Mouse (Mus musculus): ENCODE results near the gene Slc25a47.

Gene Slc25a47

DNA sequence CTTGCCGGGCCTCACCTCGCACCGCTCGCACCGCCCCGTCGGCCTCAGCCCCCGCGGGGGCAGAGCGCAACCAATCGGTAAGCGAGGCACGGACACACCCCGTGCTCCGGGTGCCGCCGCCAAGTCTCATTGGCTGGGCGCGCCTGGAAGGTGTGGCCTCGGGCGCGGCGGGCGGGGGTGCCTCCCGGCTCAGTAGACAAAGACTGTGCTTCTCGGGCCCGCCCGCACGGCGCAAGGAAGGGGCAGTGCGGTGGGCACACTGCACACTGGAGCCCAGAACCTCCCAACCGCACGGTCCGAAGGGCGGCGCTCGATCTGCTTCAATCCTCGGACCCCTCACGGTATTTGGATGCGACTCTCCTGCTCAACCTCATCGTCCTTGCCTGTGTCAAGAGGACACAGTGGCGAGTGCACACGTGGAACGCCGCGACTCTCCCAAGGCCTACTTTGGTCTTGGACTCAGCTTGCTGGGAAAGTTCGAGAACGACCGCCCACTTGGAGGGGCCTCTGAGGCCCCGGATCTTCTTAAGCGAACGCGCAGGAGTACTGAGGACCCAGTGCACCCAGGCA lies at the start of gene Slc25a47, which contains the start of gene Slc25a29:
Gene Slc25a47 (plus strand): TSS at position 207 of the 570 bp plus-strand sequence.
Gene Slc25a29 (minus strand): TSS at position 44 of the 570 bp plus-strand sequence.
- peak; percentile 88 for DNase-seq (ENCODE audit: low read depth, low spot score)

DNA sequence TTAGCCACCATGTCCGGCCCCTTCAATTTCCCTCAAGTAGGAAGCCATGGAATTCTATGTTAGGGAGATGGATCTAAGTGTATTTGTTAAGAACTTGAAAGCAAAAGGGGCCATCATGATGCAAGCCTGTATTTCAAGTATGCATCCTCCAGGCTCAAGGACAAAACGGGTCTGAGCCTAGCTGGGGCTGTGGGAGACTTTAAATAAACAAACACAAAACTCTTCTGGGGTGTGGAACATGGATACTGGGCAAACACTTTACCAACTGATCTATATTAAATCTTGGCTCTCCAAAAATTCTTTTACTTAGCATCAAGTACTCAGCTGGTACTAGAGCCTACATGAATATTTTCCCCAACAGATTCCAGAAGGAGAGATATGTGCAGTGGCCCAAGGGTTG lies 48.5 kb upstream of the Slc25a47 start:
- no peak for DNase-seq (ENCODE audit: low read depth, low spot score)

DNA sequence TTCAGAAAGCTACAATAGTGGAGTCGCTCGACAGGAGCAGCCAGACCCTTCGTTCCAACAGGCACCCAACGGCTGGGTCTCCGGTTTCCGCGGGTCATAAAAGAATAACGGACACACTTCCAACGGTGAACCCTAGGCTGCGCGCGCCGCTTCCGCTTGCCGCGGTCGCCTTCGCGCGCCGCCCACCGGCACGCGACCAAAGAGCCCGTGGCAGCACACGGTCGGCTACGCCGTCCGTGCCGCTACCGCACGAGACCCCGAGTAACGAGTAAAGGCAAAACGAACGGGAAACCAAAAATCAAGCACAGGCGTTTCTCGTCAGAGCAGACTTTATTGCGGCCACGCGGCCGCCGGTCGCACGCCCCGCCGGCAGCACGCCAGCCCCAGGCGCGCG lies 43.7 kb upstream of the Slc25a47 start:
- DNase-seq (ENCODE audit: low read depth, low spot score): peak; percentile 86

DNA sequence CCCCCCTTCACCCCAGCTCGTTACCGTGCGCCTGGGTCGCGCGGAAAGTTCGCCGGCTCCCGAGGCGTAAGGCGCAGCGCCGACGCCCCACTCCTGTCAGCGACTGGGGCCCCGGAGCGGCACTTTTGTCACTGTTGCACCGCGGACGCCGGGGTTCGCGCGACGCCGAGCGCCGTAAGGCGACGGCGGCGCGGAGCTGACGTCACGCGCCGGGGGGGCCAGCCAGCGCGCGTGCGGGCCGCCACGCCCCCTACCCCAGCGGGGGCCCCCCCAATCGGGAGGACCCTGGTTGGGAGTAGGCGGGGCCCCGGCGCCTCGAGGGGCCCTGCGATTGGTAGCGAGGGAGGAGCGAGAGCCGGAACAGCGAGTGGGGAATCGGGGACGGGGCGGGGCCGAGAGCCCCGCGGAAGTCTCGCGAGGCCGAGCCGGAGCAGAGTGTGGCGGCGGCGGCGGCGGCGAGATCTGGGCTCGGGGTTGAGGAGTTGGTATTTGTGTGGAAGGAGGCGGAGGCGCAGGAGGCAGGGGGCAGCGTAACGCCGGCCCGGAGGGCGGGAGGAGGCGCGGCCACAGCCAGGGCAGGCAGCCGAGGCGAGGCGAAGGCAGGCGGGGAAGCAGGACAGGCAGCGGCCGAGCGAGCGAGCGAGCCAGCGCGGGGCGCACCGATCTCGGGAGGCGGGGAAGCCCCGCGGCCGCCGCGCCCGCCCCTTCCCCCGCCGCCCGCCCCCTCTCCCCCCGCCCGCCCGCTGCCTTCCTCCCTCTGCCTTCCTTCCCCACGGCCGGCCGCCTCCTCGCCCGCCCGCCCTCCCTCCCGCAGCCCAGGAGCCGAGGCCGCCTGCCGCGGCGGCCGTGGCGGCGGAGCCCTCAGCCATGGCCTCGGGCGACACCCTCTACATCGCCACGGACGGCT lies 43.0 kb upstream of the Slc25a47 start, which contains the start of gene Yy1:
Gene Yy1 (plus strand): TSS at position 428 of the 907 bp plus-strand sequence.
- DNase-seq (ENCODE audit: low read depth, low spot score): peak; percentile 95

DNA sequence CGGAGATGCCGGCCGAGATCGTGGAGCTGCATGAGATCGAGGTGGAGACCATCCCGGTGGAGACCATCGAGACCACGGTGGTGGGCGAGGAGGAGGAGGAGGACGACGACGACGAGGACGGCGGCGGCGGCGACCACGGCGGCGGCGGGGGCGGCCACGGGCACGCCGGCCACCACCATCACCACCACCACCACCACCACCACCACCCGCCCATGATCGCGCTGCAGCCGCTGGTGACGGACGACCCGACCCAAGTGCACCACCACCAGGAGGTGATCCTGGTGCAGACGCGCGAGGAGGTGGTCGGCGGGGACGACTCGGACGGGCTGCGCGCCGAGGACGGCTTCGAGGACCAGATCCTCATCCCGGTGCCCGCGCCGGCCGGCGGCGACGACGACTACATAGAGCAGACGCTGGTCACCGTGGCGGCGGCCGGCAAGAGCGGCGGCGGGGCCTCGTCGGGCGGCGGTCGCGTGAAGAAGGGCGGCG lies 42.3 kb upstream of the Slc25a47 start:
- no peak for DNase-seq (ENCODE audit: low read depth, low spot score)

DNA sequence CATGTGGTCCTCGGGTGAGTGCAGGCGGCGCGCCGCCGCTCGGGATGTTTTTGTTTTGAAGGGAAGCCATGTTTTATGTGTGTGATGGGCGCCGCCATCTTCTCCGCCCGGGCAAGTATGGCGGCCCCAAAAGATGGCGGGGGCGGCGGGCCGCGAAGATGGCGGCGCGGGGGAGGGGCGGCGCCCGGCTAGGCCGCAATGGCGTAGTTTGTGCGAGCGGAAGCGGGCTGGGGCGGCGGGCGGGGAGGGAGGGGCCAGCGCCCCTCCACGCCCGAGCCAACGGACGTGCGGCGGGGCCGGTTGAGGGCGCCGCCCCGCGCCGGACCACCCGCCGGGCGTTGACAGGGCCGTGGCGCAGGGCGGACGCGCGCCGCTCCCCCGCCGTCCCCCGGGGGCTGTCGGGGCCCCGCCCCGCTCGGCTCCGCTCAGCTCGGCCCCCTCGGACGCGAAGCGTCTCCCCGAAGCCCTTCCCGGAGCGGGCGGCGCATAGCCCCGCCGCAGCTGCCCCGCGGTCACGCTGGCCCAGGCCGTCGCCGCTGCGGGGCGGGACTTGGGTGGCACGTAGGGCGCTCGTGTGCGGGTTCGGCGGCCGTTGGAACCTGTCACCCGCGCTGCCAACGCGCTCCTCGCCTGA lies 41.7 kb upstream of the Slc25a47 start:
- DNase-seq (ENCODE audit: low read depth, low spot score): peak; percentile 68

DNA sequence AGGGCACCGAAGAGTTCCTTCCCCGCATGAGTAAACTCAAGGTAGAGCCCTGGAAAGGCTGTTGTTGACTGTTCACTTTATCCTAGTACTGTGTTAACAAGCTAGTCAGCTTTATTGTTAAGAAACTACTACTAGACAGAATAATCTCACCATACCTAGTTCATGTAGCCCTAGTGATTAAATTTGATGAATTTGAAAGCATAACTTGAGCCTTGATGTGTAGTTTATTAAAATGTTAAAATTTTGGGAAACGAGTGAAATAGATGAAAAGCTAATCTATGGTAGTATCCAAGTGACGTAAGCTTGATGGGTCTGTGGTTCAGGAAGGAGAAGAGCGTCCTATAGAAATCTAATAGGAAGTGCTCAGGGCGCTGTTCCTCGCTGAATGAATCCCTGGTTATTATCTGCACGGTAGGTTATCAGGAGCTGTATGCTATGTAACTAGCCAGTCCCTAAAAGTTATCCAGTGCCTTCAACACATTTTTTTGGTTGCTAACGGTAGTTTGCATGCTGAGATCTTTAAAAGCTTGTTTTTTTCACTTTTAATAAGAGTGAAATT lies 40.8 kb upstream of the Slc25a47 start:
- peak; percentile 63 for DNase-seq (ENCODE audit: low read depth, low spot score)

DNA sequence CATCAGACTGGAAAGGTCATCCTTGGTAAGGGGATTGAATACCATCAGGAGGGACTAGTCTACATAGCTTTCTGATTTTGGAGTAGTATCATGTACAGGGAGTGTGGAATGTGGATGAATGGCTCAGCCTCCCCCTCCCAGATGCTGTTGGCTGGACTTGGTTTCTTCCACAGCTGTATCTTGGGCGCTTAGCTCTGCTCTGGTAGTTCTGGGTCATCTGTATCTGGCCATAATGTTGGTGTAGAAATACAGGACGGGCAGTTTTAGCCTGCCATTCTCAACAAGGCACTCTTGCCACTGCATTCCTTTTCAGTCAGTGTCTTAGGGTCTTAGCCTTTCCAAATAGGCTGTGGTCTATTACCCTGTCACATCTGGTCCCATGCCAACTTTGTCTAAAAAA lies 34.2 kb upstream of the Slc25a47 start:
- DNase-seq (ENCODE audit: low read depth, low spot score): no peak

DNA sequence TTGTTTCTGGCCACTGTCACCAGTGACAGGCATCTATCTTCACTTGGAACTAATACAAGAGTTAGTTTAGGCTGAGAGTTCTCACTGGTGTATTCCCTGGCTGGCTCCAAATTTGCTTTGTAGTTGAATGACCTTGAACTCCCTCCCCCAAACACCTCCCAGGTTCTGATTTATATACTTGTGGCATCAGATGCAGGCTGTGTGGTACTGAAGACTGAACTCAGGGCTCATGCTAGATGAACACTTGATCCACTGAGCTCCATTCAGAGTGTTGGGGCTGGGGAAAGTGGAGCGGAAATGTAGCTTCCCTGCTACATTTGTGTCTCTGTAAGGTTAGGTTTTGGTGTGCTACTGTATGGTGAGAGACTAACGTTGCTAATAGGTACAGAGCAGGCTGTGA lies 31.5 kb upstream of the Slc25a47 start:
- no peak for DNase-seq (ENCODE audit: low read depth, low spot score)

DNA sequence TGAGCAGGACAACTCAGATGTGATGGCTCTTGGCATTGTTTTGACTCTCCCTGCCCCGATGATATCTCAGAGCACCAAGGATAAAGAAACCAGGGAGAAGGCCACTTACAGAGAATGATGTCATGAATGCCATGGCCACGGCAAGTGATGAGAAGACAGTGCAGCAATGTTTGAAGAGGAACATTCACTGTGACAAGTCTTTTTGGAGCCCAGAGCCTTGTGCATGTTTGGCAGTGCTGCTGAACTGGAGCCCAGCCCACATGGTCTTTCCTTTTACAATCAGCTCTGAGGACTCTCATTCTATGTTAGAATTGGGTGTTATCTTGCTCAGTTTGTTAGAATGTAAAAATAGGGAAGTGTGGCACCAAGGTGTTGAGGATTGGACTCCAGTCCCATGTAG lies 27.4 kb upstream of the Slc25a47 start:
- no peak for DNase-seq (ENCODE audit: low read depth, low spot score)

DNA sequence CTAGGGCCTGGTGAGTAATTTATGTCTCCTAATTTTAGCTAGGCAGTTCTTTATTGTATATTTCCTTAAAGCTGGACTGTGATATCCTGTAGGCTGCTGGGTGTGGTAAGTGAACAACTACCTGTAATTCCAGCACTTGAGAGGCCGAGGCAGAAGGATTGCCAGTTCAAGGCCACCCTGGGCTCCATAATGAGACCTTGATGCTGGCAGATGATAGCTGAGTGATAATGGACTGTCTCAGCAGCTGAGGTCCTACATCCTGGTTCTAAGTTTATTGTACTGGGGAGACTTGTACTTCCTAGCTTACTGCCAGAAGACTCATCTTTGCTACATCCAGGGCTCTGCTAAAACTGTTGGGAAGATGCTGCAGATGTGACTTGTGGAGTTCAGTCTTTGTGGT lies 26.1 kb upstream of the Slc25a47 start:
- no peak for DNase-seq (ENCODE audit: low read depth, low spot score)

DNA sequence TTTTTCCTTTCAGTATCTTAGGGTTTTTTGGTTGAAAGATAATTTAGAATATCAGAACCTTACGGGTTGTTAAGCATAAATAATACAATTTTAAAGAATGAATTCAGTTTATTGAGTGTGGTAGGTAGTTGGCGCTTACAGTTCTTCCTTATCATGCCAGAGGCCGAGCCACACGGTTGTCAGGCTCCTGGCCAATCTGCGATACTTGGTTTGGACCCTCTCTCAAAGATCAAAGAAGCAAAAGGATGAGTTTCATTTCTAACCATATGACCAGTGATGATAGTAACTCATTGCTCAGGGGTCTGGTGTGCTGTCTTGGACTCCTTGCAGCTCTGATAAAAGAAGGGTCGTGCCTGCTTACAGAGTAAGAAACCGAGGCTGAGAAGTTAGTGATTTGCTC lies 25.5 kb upstream of the Slc25a47 start:
- no peak for DNase-seq (ENCODE audit: low read depth, low spot score)

DNA sequence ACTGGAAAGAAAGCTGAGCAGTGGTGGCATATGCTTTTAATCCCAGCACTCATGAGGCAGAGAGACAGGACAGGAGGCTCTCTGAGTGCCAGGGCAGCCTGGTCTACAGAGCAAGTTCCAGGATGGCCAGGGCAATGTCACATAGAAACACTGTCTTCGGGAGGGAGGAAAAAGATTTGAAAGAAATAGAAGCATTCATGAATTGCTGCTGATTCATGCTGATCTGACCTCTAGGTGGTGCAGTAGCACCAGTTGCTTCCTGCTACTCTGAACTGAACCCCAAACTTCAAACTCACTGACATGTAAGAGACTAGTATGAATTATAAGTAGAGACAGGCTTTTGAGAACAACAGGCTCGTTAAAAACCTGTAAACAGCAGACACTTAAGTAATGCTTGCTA lies 24.7 kb upstream of the Slc25a47 start:
- peak; percentile 62 for DNase-seq (ENCODE audit: low read depth, low spot score)

DNA sequence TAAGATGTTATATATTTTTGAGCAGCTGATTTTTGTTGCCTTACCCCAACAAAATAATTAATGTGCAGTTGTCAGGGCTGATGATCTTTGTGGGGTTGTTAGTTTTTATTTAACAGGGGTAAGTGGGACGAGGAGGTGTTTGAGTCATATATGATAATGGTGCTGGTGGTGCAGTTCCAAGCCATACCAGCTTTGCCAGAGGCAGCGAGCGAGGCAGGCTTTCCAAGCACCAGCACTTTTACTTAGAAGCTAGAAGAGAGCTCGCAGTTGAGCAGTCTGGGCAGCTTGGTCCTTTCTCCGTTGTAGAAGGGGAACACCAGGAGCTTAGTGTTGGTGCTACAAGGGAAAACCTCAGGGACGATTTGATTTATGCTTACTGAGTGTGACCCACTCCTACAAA lies 23.4 kb upstream of the Slc25a47 start:
- DNase-seq (ENCODE audit: low read depth, low spot score): no peak

DNA sequence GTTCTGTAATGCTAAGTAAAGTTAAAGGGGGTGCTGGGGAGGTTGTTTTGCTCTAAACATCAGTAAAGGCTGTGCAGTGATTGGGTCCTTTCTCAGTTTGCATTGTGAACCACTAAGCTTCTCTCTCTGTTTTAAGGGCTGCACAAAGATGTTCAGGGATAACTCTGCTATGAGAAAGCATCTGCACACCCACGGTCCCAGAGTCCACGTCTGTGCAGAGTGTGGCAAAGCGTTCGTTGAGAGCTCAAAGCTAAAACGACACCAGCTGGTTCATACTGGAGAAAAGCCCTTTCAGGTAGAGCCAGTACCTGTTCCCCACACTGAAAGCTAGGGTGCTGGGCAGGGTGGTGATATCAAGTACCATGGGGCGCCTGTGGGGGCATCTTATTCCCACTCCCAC lies 21.4 kb upstream of the Slc25a47 start:
- no peak for DNase-seq (ENCODE audit: low read depth, low spot score)

DNA sequence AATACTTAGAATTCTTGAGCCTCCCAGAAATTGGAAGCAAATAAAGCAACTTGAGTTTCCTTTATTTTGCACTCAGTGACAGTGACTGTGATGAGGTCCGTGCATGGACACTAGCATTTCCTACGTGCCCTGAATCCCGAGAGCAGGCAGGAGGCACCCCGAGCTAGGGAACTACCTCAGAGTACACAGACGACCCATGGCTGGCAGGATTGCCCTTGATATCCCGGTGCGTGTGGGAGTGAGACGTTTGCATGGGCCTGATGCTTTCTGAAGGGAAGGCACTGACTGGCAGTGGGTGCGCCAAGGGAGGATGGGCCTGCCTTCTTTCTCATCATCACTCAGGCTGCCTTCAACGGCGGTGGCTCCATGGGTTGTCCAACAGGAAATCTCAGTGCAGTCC lies 19.3 kb upstream of the Slc25a47 start:
- DNase-seq (ENCODE audit: low read depth, low spot score): no peak

DNA sequence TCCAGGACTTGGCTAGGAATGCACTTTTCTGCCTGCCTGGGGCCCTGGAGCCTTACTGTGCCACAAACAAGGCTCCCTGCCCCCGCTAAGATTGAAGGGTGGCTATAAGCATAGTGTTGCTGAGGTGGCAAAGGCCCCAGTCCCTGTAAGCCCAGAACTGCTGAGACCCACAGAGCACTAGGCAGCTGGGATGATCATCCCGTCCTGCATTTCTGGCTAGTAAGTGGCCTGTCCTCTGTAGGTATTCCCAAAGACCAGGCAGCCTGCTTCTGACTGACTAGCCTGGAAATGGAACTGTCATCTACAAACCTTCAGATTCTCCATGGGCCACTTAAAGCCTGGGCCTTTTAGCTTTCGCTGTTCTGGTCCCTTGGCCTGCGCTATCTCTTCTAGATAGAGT lies 15.4 kb upstream of the Slc25a47 start:
- DNase-seq (ENCODE audit: low read depth, low spot score): no peak

DNA sequence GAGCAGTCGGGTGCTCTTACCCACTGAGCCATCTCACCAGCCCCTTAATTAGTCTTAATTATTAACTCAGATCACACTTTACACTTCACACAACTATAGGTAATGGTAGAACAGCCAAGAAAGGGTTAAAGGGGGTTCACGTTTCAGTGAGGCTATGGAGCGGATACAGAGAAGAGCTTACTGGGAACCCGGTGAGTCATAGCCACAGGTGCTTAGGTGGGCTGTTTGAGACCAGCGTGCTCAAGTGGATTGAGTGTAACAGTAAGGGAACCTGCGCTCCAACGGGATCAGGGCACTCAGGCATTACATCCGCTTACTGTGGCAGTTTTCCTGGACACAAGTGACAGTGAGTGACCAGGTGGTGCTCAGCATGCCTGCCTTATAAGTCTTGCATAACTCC lies 12.8 kb upstream of the Slc25a47 start:
- DNase-seq (ENCODE audit: low read depth, low spot score): no peak

DNA sequence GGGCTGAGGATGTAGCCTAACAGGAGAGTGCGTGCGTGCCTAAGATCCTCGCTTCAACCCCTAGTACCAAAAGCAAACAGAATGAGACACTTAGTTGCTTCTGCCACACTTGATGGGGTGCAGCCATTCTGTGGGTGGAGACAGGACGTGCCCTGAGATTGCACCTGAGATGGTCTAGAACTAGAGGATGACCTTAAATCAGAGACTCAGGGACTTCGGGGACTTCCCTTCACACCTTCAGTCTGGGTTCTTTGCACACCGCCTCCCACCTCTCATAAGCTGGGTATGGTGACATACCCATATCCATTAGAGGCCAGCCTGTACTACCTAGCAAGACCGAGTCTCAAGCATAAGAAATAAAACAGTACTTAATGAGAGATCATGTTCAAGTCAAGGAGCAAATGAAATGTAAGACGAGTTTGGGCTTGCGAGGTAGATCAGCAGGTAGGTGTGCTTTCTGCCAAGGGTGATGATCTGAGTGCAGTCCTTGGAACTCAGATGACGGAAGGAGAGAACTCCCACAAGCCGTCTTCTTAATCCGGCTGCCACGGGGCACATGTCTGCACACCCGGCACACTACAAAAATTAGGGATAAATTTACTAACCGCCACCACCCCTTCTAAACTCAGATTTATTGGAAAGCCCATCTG lies 11.5 kb upstream of the Slc25a47 start:
- DNase-seq (ENCODE audit: low read depth, low spot score): no peak

DNA sequence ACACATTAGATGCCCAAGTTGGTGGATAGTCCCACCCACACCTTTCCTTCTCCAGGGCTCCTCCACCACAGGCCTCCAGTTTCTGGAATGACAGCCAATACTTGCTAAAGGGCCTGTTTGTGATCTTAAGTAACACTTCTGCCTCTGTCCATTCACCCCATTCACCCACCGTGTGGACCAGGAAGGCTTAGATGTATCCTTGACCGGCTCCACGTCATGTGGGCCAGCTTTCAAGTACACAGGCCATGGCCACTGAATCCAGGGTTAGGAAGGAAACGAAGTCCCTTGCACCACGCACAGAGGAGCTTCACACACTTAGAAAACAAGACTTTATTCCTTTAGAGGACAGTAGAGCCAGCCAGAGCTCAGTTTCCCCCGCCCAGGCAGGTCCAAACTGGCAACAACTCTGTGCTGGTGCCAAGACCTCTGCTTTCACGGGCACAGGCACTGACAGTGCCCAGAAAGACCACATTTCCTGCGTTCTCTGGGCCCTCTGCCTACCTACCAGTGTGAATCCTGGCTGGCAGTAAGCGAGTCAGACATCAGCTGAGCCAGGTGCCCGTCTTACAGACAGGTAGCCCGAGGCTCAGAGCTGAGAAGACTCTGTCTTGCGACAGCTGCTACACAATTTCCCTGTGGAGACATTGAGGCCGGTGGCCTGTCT lies 10.2 kb upstream of the Slc25a47 start:
- no peak for DNase-seq (ENCODE audit: low read depth, low spot score)

Data from 3T3-L1 (cell line).